Mouse (Mus musculus): Measurements from ENCODE around the gene Defb36.
A peak's percentile ranks its signal among the peaks of the same experiment; 100 is the strongest.

Defb36 gene

GRCm38 (mm10) chr2:152604057-152604456 lies at the start of gene Defb36:
Gene Defb36 (plus strand): TSS chr2:152604327.
- DNase-seq (ENCODE audit: low read depth, low spot score): peak; percentile 24
- Histone ChIP-seq H3K36me3 (ENCODE audit: control insufficient read depth, insufficient read depth, low read length, poor library complexity, severe bottlenecking) (no peaks in the 10 kb centered on the region), H3K27me3 (ENCODE audit: control insufficient read depth, insufficient read depth, low read length, poor library complexity, severe bottlenecking) (no peaks in the 10 kb centered on the region)

- Histone ChIP-seq H3K27me3 (ENCODE audit: control insufficient read depth, insufficient read depth, low read length, poor library complexity, severe bottlenecking) (no peaks in the 10 kb centered on the region), H3K36me3 (ENCODE audit: control insufficient read depth, insufficient read depth, low read length, poor library complexity, severe bottlenecking) (no peaks in the 10 kb centered on the region)
- DNase-seq (ENCODE audit: low read depth, low spot score): no peak
Measured at GRCm38 (mm10) chr2:152556655-152557054, 47.5 kb upstream of the Defb36 start.

GRCm38 (mm10) chr2:152569038-152569437 lies 35.1 kb upstream of the Defb36 start, which contains the start of gene Gm17416:
Gene Gm17416 (plus strand): TSS chr2:152569338.
- DNase-seq (ENCODE audit: low read depth, low spot score): no peak
- Histone ChIP-seq H3K36me3 (ENCODE audit: control insufficient read depth, insufficient read depth, low read length, poor library complexity, severe bottlenecking) (no peaks in the 10 kb centered on the region), H3K27me3 (ENCODE audit: control insufficient read depth, insufficient read depth, low read length, poor library complexity, severe bottlenecking) (no peaks in the 10 kb centered on the region)

GRCm38 (mm10) chr2:152569881-152570280 lies 34.2 kb upstream of the Defb36 start:
- Histone ChIP-seq H3K36me3 (ENCODE audit: control insufficient read depth, insufficient read depth, low read length, poor library complexity, severe bottlenecking) (no peaks in the 10 kb centered on the region), H3K27me3 (ENCODE audit: control insufficient read depth, insufficient read depth, low read length, poor library complexity, severe bottlenecking) (no peaks in the 10 kb centered on the region)
- DNase-seq (ENCODE audit: low read depth, low spot score): no peak

GRCm38 (mm10) chr2:152570313-152570712 lies 33.8 kb upstream of the Defb36 start:
- no peaks in the 10 kb centered on the region for H3K36me3 ChIP-seq (ENCODE audit: control insufficient read depth, insufficient read depth, low read length, poor library complexity, severe bottlenecking)
- no peaks in the 10 kb centered on the region for H3K27me3 ChIP-seq (ENCODE audit: control insufficient read depth, insufficient read depth, low read length, poor library complexity, severe bottlenecking)
- DNase-seq (ENCODE audit: low read depth, low spot score): no peak

- Histone ChIP-seq H3K36me3 (ENCODE audit: control insufficient read depth, insufficient read depth, low read length, poor library complexity, severe bottlenecking) (no peaks in the 10 kb centered on the region), H3K27me3 (ENCODE audit: control insufficient read depth, insufficient read depth, low read length, poor library complexity, severe bottlenecking) (no peaks in the 10 kb centered on the region)
- peak; percentile 9 for DNase-seq (ENCODE audit: low read depth, low spot score)
Measured at GRCm38 (mm10) chr2:152572114-152572794, 31.9 kb upstream of the Defb36 start, which contains the start of gene Defb21. Gene Defb21 (plus strand): TSS chr2:152572744.

GRCm38 (mm10) chr2:152573484-152573883 lies 30.6 kb upstream of the Defb36 start:
- DNase-seq (ENCODE audit: low read depth, low spot score): no peak
- Histone ChIP-seq H3K36me3 (ENCODE audit: control insufficient read depth, insufficient read depth, low read length, poor library complexity, severe bottlenecking) (no peaks in the 10 kb centered on the region), H3K27me3 (ENCODE audit: control insufficient read depth, insufficient read depth, low read length, poor library complexity, severe bottlenecking) (no peaks in the 10 kb centered on the region)

- Histone ChIP-seq H3K36me3 (ENCODE audit: control insufficient read depth, insufficient read depth, low read length, poor library complexity, severe bottlenecking) (no peaks in the 10 kb centered on the region), H3K27me3 (ENCODE audit: control insufficient read depth, insufficient read depth, low read length, poor library complexity, severe bottlenecking) (no peaks in the 10 kb centered on the region)
- DNase-seq (ENCODE audit: low read depth, low spot score): no peak
Measured at GRCm38 (mm10) chr2:152580107-152580506, 24.0 kb upstream of the Defb36 start, which contains the start of gene Defb19. Gene Defb19 (minus strand): TSS chr2:152580312.

- DNase-seq (ENCODE audit: low read depth, low spot score): no peak
- H3K27me3 ChIP-seq (ENCODE audit: control insufficient read depth, insufficient read depth, low read length, poor library complexity, severe bottlenecking): no peaks in the 10 kb centered on the region
- H3K36me3 ChIP-seq (ENCODE audit: control insufficient read depth, insufficient read depth, low read length, poor library complexity, severe bottlenecking): no peaks in the 10 kb centered on the region
Measured at GRCm38 (mm10) chr2:152580612-152581011, 23.5 kb upstream of the Defb36 start.

- Histone ChIP-seq H3K36me3 (ENCODE audit: control insufficient read depth, insufficient read depth, low read length, poor library complexity, severe bottlenecking) (no peaks in the 10 kb centered on the region), H3K27me3 (ENCODE audit: control insufficient read depth, insufficient read depth, low read length, poor library complexity, severe bottlenecking) (no peaks in the 10 kb centered on the region)
- DNase-seq (ENCODE audit: low read depth, low spot score): peak; percentile 6
Measured at GRCm38 (mm10) chr2:152586926-152587560, 17.1 kb upstream of the Defb36 start.

- Histone ChIP-seq H3K36me3 (ENCODE audit: control insufficient read depth, insufficient read depth, low read length, poor library complexity, severe bottlenecking) (no peaks in the 10 kb centered on the region), H3K27me3 (ENCODE audit: control insufficient read depth, insufficient read depth, low read length, poor library complexity, severe bottlenecking) (no peaks in the 10 kb centered on the region)
- no peak for DNase-seq (ENCODE audit: low read depth, low spot score)
Measured at GRCm38 (mm10) chr2:152588450-152588849, 15.7 kb upstream of the Defb36 start.

- DNase-seq (ENCODE audit: low read depth, low spot score): no peak
- Histone ChIP-seq H3K27me3 (ENCODE audit: control insufficient read depth, insufficient read depth, low read length, poor library complexity, severe bottlenecking) (no peaks in the 10 kb centered on the region), H3K36me3 (ENCODE audit: control insufficient read depth, insufficient read depth, low read length, poor library complexity, severe bottlenecking) (no peaks in the 10 kb centered on the region)
Measured at GRCm38 (mm10) chr2:152589021-152589420, 15.1 kb upstream of the Defb36 start.

- Histone ChIP-seq H3K36me3 (ENCODE audit: control insufficient read depth, insufficient read depth, low read length, poor library complexity, severe bottlenecking) (no peaks in the 10 kb centered on the region), H3K27me3 (ENCODE audit: control insufficient read depth, insufficient read depth, low read length, poor library complexity, severe bottlenecking) (no peaks in the 10 kb centered on the region)
- no peak for DNase-seq (ENCODE audit: low read depth, low spot score)
Measured at GRCm38 (mm10) chr2:152599299-152599698, 4.8 kb upstream of the Defb36 start, which contains the start of gene Defb45. Gene Defb45 (minus strand): TSS chr2:152599399.

GRCm38 (mm10) chr2:152600076-152600475 lies 4.1 kb upstream of the Defb36 start:
- DNase-seq (ENCODE audit: low read depth, low spot score): no peak
- no peaks in the 10 kb centered on the region for H3K27me3 ChIP-seq (ENCODE audit: control insufficient read depth, insufficient read depth, low read length, poor library complexity, severe bottlenecking)
- no peaks in the 10 kb centered on the region for H3K36me3 ChIP-seq (ENCODE audit: control insufficient read depth, insufficient read depth, low read length, poor library complexity, severe bottlenecking)

GRCm38 (mm10) chr2:152601275-152601960 lies 2.7 kb upstream of the Defb36 start:
- DNase-seq (ENCODE audit: low read depth, low spot score): no peak
- Histone ChIP-seq H3K36me3 (ENCODE audit: control insufficient read depth, insufficient read depth, low read length, poor library complexity, severe bottlenecking) (no peaks in the 10 kb centered on the region), H3K27me3 (ENCODE audit: control insufficient read depth, insufficient read depth, low read length, poor library complexity, severe bottlenecking) (no peaks in the 10 kb centered on the region)
